Mouse (Mus musculus) cortical plate, adult 2 months (tissue): ENCODE measurements at regions not wholly inside any gene's neighbourhood (a gene's known extent, or its start where the extent isn't known, plus 50 kb on each side); places are given as distances from the start of the nearest gene placed in this dataset.

Experiments
- H3K27ac ChIP-seq: fragments of 200-500 bp; 2 replicates; pipeline ENCODE4 v1.5.1; 2012; ENCODE audit warnings: low read length, control low read depth, inconsistent platforms; ENCODE audit not compliant: insufficient read depth
- H3K4me1 ChIP-seq: fragments of 200-500 bp; 2 replicates; pipeline ENCODE4 v1.6.1; 2011; ENCODE audit warnings: low read length; ENCODE audit not compliant: control insufficient read depth, insufficient read depth
- H3K4me3 ChIP-seq: fragments of 200-500 bp; 2 replicates; pipeline ENCODE4 v1.5.1; 2011; ENCODE audit warnings: mild to moderate bottlenecking, low read length, control low read depth; ENCODE audit not compliant: insufficient read depth
- CTCF ChIP-seq: fragments of 200-500 bp; IDR thresholded peaks from 2 replicates; pipeline ENCODE4 v1.5.1; 2011; ENCODE audit warnings: mild to moderate bottlenecking, control low read depth, low read length; ENCODE audit not compliant: insufficient read depth; ENCODE audit errors: extremely low read depth
- POLR2A ChIP-seq: fragments of 200-500 bp; IDR thresholded peaks from 2 replicates; pipeline ENCODE4 v1.6.1; 2011; ENCODE audit warnings: mild to moderate bottlenecking, low read length, control low read depth; ENCODE audit not compliant: insufficient read depth; ENCODE audit errors: extremely low read depth

DNA sequence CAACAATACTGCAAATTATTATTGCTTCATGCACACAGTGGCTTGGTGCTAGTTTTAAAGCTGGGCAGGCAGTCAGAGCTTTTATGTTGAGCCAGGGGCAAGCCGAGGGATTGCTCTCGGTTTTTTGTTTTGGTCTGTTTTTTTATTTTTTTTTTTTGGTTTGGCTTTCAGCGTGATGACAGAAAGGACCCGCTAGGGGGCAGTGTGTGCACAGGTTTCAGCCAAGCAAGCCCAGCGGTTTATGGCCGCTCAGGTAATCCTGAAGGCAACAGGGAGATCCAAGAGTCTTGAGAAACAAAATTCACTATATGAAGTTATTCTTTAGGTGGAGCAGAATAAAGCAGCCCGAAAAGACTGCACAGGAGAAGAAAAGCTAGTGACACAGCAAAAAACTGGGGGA lies 261.6 kb upstream of the Pard3b start:
- H3K4me3 ChIP-seq, result no peak overlapping the region
- H3K4me1 ChIP-seq, result no peaks in the 10 kb centered on the region
- TF ChIP-seq POLR2A (no peak), CTCF (peak; percentile 74)
- no peak overlapping the region for H3K27ac ChIP-seq

GRCm38 (mm10) chr1:61378240-61378639 lies 260.4 kb upstream of the Pard3b start:
- H3K4me1 ChIP-seq, result no peaks in the 10 kb centered on the region
- no peak for TF ChIP-seq CTCF
- TF ChIP-seq POLR2A, result no peak
- no peak overlapping the region for H3K4me3 ChIP-seq
- H3K27ac ChIP-seq, result no peak overlapping the region

- no peak for TF ChIP-seq CTCF
- Histone ChIP-seq H3K4me1 (no peaks in the 10 kb centered on the region), H3K4me3 (no peak overlapping the region), H3K27ac (no peak overlapping the region)
Observed at GRCm38 (mm10) chr1:61379771-61380517, 258.7 kb upstream of the Pard3b start.

GRCm38 (mm10) chr1:61387587-61387986 lies 251.0 kb upstream of the Pard3b start:
- TF ChIP-seq CTCF (no peak), POLR2A (no peak)
- no peak overlapping the region for H3K4me3 ChIP-seq
- H3K27ac ChIP-seq, result no peak overlapping the region
- no peaks in the 10 kb centered on the region for H3K4me1 ChIP-seq

DNA sequence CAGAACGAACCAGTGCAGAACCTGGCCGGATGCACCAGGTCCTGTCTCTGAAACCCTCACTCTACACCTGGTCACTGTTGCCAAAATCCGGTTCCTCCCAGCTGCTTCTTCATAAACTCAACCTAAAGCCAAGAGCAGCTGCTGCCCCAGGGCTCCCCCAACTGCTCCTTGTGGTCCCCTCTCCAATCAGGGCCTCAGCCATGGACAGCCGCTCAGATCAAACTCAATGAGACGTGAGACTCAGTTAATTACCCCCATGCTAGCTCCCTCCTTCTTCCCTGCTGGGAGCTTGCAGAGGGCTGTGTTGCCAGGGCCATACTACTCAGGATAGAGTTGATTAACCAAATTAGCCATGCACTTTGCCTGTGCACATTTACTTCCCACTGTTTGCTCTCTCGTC lies 240.8 kb upstream of the Pard3b start:
- Histone ChIP-seq H3K4me3 (no peak overlapping the region), H3K4me1 (no peaks in the 10 kb centered on the region), H3K27ac (no peak overlapping the region)
- no peak for TF ChIP-seq CTCF
- TF ChIP-seq POLR2A, result no peak

DNA sequence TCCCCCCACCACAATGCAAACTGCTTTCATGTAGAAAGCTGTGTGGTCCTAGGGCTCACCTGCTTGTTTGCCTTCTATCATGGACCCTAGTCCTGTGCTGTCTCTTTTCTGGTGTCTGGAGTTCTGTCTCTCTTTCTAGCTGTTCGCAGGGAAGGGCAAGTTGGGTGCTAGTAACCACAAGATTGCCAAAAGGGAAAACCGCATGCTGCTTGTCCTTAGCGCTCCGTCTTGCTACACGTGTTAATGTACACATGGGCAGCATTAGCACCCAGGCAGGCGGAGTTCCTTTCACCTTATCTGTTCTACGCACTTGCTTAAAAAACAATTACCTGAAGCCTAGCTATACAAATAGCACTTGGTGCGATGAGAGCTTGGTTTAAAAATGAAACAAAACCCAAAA lies 236.3 kb upstream of the Pard3b start:
- Histone ChIP-seq H3K4me1 (no peaks in the 10 kb centered on the region), H3K27ac (no peak overlapping the region), H3K4me3 (no peak overlapping the region; the same call in 1 of the 2 replicates)
- TF ChIP-seq POLR2A, result no peak
- no peak for TF ChIP-seq CTCF

DNA sequence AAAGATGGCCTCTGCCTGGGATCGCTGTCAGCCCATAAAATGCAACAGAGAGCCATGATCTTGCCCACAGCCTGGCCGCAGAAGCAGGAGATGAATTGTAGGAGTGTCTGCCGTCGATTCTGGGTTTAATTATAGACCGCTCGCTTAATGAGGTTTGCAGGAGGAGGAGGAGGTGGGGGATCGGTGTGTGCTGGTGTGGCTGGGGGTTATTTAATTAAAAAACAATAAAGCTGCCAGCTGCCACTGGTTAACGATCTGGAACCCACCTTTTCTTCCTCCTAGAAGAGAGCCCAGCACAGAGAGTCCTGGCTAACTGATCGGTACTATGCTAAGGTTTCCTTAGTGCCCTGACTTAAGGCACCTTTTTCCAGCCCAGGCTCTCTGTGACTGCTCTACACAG lies 231.4 kb upstream of the Pard3b start:
- Histone ChIP-seq H3K4me1 (no peaks in the 10 kb centered on the region), H3K4me3 (no peak overlapping the region), H3K27ac (no peak overlapping the region)
- TF ChIP-seq CTCF (no peak), POLR2A (no peak)

DNA sequence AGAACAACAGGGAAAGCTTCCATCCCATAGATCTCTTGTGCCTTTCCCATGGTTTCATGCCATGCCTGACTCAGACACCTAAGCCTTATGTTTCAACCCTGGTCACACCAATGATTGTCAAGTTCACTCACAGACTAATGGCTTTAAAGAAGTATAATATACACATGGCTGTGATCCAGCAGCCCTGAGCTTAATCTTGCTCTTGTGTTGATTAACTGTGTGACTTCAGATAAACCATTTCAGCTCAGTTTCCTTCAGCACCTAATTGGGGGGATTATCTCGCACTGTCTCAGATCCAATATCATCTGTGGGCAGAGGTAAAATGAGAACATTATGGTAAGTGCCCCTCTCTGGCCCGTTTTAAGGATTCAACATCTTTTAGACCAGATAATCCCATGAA lies 223.9 kb upstream of the Pard3b start:
- Histone ChIP-seq H3K27ac (no peak overlapping the region), H3K4me3 (no peak overlapping the region), H3K4me1 (peaks cover 1% of the 10 kb centered on the region; the same call in 1 of the 2 replicates)
- no peak for TF ChIP-seq POLR2A
- TF ChIP-seq CTCF, result no peak

GRCm38 (mm10) chr1:61415426-61416195 lies 223.0 kb upstream of the Pard3b start:
- peaks cover 1% of the 10 kb centered on the region; the same call in 1 of the 2 replicates for H3K4me1 ChIP-seq
- TF ChIP-seq CTCF (no peak), POLR2A (no peak)
- H3K27ac ChIP-seq, result no peak overlapping the region
- no peak overlapping the region for H3K4me3 ChIP-seq

DNA sequence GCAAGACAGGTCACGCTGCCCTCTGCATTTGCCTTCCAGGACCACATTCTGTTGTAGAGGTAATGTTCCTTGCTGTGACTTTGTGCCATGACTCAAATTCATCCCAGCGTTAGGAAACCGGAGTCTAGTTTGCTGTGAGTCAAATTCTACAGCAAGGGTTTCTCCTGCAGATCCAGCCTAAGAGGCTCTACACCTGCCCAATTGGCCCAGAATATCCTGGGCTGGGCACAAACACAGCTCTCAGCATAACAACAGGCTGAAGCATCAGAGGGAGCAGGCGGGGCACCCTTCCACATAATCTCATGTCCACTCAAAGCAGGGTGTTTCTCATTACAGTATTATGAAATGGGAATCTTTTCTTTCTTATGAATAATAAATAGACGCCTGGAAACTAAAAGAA lies 220.2 kb upstream of the Pard3b start:
- no peak overlapping the region for H3K27ac ChIP-seq

More for the DNA sequence above, 220.2 kb upstream of the Pard3b start:
- Histone ChIP-seq H3K4me1 (peaks cover 1% of the 10 kb centered on the region; the same call in 1 of the 2 replicates), H3K4me3 (no peak overlapping the region)
- no peak for TF ChIP-seq POLR2A
- no peak for TF ChIP-seq CTCF
